Mouse (Mus musculus): ENCODE data around the gene Macf1.

- TF ChIP-seq POLR2A (IDR thresholded peaks at IDR 0.05; ENCODE audit: low read depth, low read length), result no peak
- TF ChIP-seq CTCF (conservative IDR thresholded peaks at IDR 0.05; ENCODE audit: insufficient read depth, insufficient read length, low read depth, low read length), result no peak
Measured at GRCm38 (mm10) chr4:123433171-123433570, 251.0 kb downstream of the Macf1 start.
